Mouse (Mus musculus) liver, embryonic 14.5 days (tissue): ENCODE measurements around the gene Disp1. TPM values are rescaled to one million over a fixed set of nuclear protein-coding genes. Genes with fewer than 3 reads are reported as not detected.

Experiments
- ATAC-seq: fragments of 200-750 bp; cut with Nextera tagmentation; 2 replicates; pipeline ENCODE4 v1.8.0; 2017; ENCODE audit warnings: moderate number of reproducible peaks, mild to moderate bottlenecking, moderate library complexity; ENCODE audit not compliant: insufficient read depth
- DNase-seq, 3 experiments: peaks; one replicate each; pipeline ENCODE4 v3.0.0-alpha.2; 2012 to 2013; ENCODE audit warnings: low read depth in 3 of 3, low spot score in 3 of 3
- H3K27ac ChIP-seq: fragments of 300-500 bp; sonication (generic); 2 replicates; pipeline ENCODE4 v1.5.1; 2014; ENCODE audit warnings: moderate library complexity, mild to moderate bottlenecking, control low read depth, inconsistent platforms
- H3K27me3 ChIP-seq: fragments of 300-500 bp; sonication (generic); 2 replicates; pipeline ENCODE4 v1.6.1; 2014; ENCODE audit warnings: mild to moderate bottlenecking, low read length, moderate library complexity; ENCODE audit not compliant: control insufficient read depth, insufficient read depth
- H3K36me3 ChIP-seq: fragments of 300-500 bp; sonication (generic); replicated peaks from 2 replicates; pipeline ENCODE4 v1.6.1; 2014; ENCODE audit warnings: low read depth; ENCODE audit not compliant: control insufficient read depth, insufficient read depth
- H3K4me1 ChIP-seq, 2 experiments: fragments of 200-500 bp in 1 of 2; fragments of 300-500 bp in 1 of 2; sonication (generic) in 1 of 2; replicated peaks; 2 replicates each; pipeline ENCODE4 v1.6.1; 2012 to 2014; ENCODE audit warnings: antibody characterized with exemption in 1 of 2, inconsistent platforms in 1 of 2, low read length in 1 of 2; ENCODE audit not compliant: control insufficient read depth in 2 of 2, insufficient read depth in 2 of 2
- H3K4me2 ChIP-seq: fragments of 300-500 bp; sonication (generic); 2 replicates; pipeline ENCODE4 v1.6.1; 2014; ENCODE audit warnings: low read depth, mild to moderate bottlenecking, control low read depth, moderate library complexity
- H3K4me3 ChIP-seq, 2 experiments: fragments of 200-500 bp in 1 of 2; fragments of 300-500 bp in 1 of 2; sonication (generic) in 1 of 2; 2 replicates each; pipeline ENCODE4 v1.5.1; 2012 to 2014; ENCODE audit warnings: low read depth in 2 of 2, low read length in 2 of 2, mild to moderate bottlenecking in 2 of 2, control low read depth in 1 of 2, inconsistent platforms in 1 of 2, moderate library complexity in 1 of 2; ENCODE audit not compliant: insufficient read depth in 1 of 2
- H3K9ac ChIP-seq: fragments of 300-500 bp; sonication (generic); replicated peaks from 2 replicates; pipeline ENCODE4 v1.6.1; 2014; ENCODE audit warnings: mild to moderate bottlenecking, control low read depth, moderate library complexity
- H3K9me3 ChIP-seq: fragments of 300-500 bp; sonication (generic); 2 replicates; pipeline ENCODE4 v1.6.1; 2016; ENCODE audit warnings: low read length, mixed read lengths; ENCODE audit not compliant: control insufficient read depth
- CTCF ChIP-seq: IDR thresholded peaks from 2 replicates; pipeline ENCODE4 v1.5.1; 2016; ENCODE audit warnings: antibody characterized with exemption, low read depth, control low read depth
- EP300 ChIP-seq: IDR thresholded peaks from 2 replicates; pipeline ENCODE4 v1.6.1; 2016; ENCODE audit warnings: antibody characterized with exemption, low read depth
- WGBS: fragments of 180-500 bp; shearing (Covaris S2); extraction: QIAGEN DNeasy Blood & Tissue Kit; methylation state at CpG from one replicate; pipeline ENCODE4 v1.1.7; 2014; ENCODE audit not compliant: insufficient replicate concordance; 5-methylcytosine and 5-hydroxymethylcytosine counted together
- polyA plus RNA-seq, 2 experiments: library from polyadenylated mRNA; depleted of rRNA in 1 of 2; stranded (reverse) in 1 of 2; unstranded in 1 of 2; fragments of >200 nt; fragmentation: Nextera tagmentation in 1 of 2; extraction: Ambion mirVana in 1 of 2; gene quantifications; 2 replicates each; pipeline versions ENCODE4 v1.2.1 to v1.2.3; 2012 to 2014

The Disp1 gene
- polyA plus RNA-seq, 2 experiments, result 2.0 to 2.4 TPM

DNA sequence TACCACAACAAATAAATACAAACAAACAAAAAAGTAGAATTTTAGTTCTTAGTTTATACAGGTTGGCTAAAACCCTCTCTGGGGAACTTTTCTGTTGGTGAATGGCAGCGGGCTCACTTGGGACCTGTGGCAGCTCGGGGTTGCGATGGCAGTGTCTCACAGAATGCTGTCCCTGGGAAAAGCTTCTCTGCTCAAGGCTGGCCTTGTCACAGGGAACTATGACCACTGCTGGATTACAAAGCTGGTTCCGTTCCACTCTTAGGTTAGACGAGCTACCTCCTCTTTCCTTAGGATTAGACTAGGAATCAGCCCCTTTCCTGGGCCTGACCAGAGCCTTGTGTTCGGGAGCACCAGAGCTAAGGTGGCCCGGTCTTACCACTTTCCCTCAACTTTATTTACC, 130.1 kb downstream of the Disp1 start:
- WGBS, result 77% methylated on average over 7 of the region's 7 CpGs
- H3K4me1 ChIP-seq, result no peaks in the 10 kb centered on the region
- DNase-seq (no peak), ATAC-seq (no peak)
- H3K27ac ChIP-seq, result no peak overlapping the region
- no peak overlapping the region for H3K9ac ChIP-seq
- H3K27me3 ChIP-seq, result no peaks in the 10 kb centered on the region
- no peaks in the 10 kb centered on the region for H3K9me3 ChIP-seq
- no peak overlapping the region for H3K4me2 ChIP-seq
- no peak overlapping the region for H3K4me3 ChIP-seq
- TF ChIP-seq CTCF, result no peak
- TF ChIP-seq EP300, result no peak
- no peaks in the 10 kb centered on the region; the same call in 1 of the 2 replicates for H3K36me3 ChIP-seq

DNA sequence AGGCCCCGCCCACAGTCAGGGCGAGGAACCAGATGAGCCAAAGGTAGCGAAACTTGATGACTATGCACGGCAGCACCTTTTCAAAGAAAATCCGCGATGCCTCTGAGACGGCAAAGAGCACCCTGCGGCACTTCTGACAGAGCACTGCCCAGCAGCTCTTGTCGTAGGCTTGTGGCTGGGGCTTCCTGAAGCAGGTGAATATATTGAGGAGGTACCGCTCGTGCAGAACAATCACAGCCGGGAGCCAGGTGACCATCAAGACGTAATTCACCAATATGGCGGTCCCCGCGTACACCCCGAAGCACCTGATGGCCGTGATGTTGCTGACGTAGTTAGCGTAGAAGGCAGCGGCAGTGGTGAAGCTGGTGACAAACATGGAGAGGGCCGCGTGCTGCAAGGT, 132.7 kb downstream of the Disp1 start:
- H3K4me1 ChIP-seq, result no peaks in the 10 kb centered on the region
- WGBS, result 91% methylated on average over 23 of the region's 23 CpGs
- DNase-seq, result no peak
- H3K9ac ChIP-seq, result no peak overlapping the region
- no peaks in the 10 kb centered on the region for H3K9me3 ChIP-seq
- H3K36me3 ChIP-seq, result no peaks in the 10 kb centered on the region; the same call in 1 of the 2 replicates
- no peak for ATAC-seq
- no peaks in the 10 kb centered on the region for H3K27me3 ChIP-seq
- H3K27ac ChIP-seq, result no peak overlapping the region
- H3K4me3 ChIP-seq, result no peak overlapping the region
- TF ChIP-seq EP300 (no peak), CTCF (no peak)
- H3K4me2 ChIP-seq, result no peak overlapping the region

DNA sequence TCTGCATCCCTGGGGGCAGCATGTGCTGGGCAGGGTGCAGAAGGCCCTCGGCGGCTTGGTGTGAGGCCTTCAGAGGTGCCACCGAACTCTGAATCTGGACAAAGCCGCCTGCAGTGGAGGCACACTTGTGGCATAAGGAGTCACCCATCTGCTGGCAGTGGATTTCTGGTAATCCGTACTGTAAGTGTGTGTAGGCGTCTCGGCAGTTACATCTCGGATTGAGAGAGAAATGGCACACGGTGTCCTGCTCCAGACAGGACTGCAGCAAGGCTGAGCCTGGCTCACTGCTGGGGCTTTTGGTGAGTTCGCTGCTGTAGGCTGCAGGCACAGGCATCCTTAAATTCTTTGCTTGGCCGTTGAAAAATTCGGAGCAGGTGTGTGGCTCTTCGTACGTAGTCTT, 134.5 kb downstream of the Disp1 start:
- no peak overlapping the region for H3K4me3 ChIP-seq
- H3K9ac ChIP-seq, result no peak overlapping the region
- WGBS, result 84% methylated on average over 14 of the region's 14 CpGs
- no peak overlapping the region for H3K27ac ChIP-seq
- DNase-seq (no peak), ATAC-seq (no peak)
- no peak for TF ChIP-seq CTCF
- H3K27me3 ChIP-seq, result no peaks in the 10 kb centered on the region
- H3K4me2 ChIP-seq, result no peak overlapping the region
- no peaks in the 10 kb centered on the region for H3K9me3 ChIP-seq
- H3K4me1 ChIP-seq, result no peaks in the 10 kb centered on the region
- H3K36me3 ChIP-seq, result no peaks in the 10 kb centered on the region; the same call in 1 of the 2 replicates

GRCm38 (mm10) chr1:183084085-183085050, 137.0 kb downstream of the Disp1 start:
- ATAC-seq, result no peak
- no peaks in the 10 kb centered on the region; the same call in 1 of the 2 replicates for H3K36me3 ChIP-seq
- DNase-seq, result no peak
- TF ChIP-seq CTCF, result no peak
- no peak for TF ChIP-seq EP300
- no peaks in the 10 kb centered on the region for H3K4me1 ChIP-seq
- no peak overlapping the region for H3K27ac ChIP-seq
- H3K9me3 ChIP-seq, result no peaks in the 10 kb centered on the region
- 75% methylated on average over 8 of the region's 8 CpGs for WGBS
- H3K27me3 ChIP-seq, result no peaks in the 10 kb centered on the region
- H3K4me3 ChIP-seq, result no peak overlapping the region
- no peak overlapping the region for H3K9ac ChIP-seq
- H3K4me2 ChIP-seq, result no peak overlapping the region

DNA sequence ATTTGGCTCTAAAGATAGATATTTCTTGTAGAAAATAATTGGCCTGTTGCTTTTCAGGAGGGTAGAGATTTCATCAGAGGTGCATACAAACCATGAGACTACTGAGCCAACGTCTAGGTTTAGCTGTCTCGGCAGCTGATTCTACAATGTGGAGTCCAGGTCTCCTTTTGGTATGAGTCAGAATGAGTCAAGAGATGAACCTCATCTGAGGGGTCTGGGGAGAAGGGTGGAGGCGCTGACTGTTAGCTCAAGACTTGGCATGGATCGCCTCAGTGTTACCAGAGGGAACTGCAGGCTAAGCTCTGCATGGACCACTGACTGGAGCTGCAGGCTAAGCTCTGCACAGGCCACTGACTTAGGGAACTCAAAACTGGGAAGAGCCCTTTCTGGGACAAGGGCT, 138.9 kb downstream of the Disp1 start:
- Histone ChIP-seq H3K27me3 (no peaks in the 10 kb centered on the region), H3K27ac (no peak overlapping the region), H3K36me3 (no peaks in the 10 kb centered on the region), H3K4me3 (no peak overlapping the region), H3K4me1 (no peaks in the 10 kb centered on the region), H3K4me2 (no peak overlapping the region), H3K9me3 (no peaks in the 10 kb centered on the region), H3K9ac (no peak overlapping the region)
- ATAC-seq, result no peak
- DNase-seq, result no peak
- 69% methylated on average over 4 of the region's 4 CpGs for WGBS
- TF ChIP-seq EP300 (no peak), CTCF (no peak)
